Mouse (Mus musculus): ENCODE data around the gene Olfr469. TPM values are rescaled to one million over a fixed set of nuclear protein-coding genes. Genes with fewer than 3 reads are reported as not detected.
"Not testable (repeated sequence)": the region's sequence is repeated elsewhere in the genome, so short reads cannot be mapped to it uniquely, and the experiment has no call there.

The Olfr469 gene
- not detected for total RNA-seq (2022)

DNA sequence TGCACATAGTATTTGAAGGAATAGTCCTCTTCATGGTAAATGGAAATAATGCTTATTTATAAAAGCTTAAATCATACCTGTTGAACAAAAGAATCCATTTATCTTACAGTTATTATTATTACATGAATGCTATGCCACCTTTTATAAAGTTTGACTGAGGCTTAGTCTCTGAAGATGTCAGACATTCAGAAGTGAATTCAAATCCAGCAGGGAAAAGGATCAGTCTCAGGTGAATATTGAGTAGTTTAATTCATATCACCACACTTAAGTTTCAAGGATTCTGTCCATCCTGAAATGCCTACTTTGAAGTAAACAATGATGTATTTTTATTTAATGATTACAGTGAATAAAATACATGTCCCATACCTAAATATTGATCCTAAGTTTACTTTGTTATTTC, at the start of gene Olfr469:
Olfr469 (minus strand) TSS at position 101 of the 400 bp plus-strand sequence.
- not testable (repeated sequence) for DNase-seq

DNA sequence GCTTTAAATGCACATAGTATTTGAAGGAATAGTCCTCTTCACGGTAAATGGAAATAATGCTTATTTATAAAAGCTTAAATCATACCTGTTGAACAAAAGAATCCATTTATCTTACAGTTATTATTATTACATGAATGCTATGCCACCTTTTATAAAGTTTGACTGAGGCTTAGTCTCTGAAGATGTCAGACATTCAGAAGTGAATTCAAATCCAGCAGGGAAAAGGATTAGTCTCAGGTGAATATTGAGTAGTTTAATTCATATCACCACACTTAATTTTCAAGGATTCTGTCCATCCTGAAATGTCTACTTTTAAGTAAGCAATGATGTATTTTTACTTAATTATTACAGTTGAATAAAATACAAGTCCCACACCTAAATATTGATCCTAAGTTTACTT, 22.0 kb upstream of the Olfr469 start, which contains the start of gene Olfr470:
Olfr470 (minus strand) TSS at position 101 of the 400 bp plus-strand sequence.
- DNase-seq, result not testable (repeated sequence)

DNA sequence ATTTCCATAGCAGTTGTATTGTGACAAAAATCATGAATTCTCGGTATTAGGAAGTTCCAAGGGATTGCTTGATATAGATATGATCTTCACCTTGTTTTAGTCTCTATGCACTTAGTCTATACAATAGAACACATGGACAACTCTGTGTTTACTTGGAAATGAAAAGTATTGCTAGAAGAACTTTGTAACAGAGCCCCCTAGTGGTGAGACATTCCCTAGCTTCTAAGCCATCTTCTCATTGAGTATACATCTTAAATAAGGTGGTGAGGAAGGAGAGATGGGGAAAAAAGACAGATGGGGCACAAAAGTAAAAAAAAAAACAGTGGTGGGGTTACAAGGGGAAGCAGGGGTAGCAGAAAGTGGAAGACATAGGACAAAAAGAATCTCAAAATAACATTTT, 16.4 kb upstream of the Olfr469 start:
- no peak for DNase-seq

DNA sequence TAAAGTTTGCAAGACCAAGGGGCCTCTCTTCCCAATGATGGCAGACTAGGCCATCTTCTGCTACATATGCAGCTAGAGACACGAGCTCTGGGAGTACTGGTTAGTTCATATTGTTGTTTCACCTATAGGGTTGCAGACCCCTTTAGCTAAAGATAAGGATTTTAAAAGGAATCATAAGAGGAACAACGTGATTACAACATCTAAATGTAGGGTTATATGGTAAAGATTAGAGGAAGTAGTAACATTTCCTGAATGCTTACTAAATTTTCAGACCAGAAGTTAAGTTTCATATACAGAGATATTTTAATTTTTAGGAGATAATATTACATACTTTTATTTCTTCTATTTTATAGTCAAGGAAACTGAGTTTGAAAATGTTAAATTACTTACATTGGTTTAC, 1.5 kb downstream of the Olfr469 start:
- DNase-seq, result not testable (repeated sequence)

DNA sequence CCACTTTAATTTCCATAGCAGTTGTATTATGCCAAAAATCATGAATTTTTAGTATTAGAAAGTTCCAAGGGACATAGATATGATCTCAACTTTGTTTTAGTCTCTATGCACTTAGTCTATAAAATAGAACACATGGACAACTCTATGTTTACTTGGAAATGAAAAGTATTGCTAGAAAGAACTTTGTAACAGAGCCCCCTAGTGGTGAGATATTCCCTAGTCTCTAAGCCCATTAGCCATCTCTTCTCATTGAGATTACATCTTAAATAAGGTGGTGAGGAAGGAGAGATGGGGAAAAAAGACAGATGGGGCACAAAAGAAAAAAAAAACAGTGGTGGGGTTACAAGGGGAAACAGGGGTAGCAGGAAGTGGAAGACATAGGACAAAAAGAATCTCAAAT, 5.9 kb downstream of the Olfr469 start:
- no peak for DNase-seq

DNA sequence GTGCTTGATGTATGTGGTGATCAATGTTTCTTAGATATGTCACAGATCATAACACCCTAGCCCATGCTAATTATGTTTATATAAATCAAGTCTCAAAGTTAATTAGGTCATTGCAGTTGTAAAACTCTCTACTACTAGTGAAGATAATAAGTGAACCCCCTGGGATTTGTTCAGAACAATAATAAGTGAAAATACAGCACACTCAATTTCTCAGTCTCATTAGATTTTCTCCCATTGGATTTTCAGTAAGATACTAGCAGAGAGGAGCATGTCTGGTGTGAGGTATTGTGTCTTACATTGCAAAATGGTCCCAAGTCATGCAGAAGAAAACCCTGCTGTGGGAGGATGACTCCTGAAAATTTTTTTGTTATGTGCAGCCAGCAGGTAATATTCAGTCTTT, 13.4 kb downstream of the Olfr469 start, which contains the start of gene Olfr467:
Olfr467 (plus strand) TSS at position 301 of the 400 bp plus-strand sequence.
- DNase-seq, result no peak

DNA sequence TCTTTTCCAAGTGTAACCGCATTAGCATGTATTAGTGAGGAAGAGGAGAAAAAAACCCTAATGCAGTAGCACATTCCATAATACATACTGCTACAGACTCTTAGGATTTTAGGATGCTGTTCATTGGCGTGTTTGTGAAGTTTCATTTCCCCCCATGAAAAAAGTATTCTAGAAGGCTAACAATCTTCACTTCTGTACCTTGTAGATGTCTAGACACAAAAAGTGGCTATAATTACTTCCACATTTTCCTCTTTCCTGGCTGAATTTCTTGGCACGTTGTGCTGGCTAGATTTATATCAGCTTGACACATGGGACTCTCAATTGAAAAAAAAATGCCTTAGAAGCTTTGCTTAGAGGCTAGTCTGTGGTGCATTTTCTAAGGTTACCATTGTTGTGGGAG, 23.2 kb downstream of the Olfr469 start:
- DNase-seq, result no peak

DNA sequence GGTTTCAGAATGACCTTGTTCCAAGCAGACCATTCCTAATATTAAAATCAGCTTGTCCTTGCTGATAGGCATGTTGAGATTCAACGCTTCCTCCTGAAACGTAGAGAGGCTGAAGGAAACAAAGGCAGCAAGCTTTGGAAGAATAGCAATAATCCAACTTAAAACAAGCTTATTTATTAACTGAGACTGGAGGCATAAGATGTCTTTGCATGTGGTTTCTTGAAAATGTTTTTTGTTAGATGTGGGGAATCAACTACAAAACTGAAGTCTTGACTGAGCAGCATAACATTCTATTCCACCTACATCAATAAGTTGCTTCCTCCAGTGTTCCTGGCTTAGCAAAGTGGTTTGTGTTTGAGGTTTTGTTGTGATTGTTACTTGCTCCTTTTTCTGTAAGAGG, 24.2 kb downstream of the Olfr469 start, which contains the start of gene Ovch2:
Ovch2 (minus strand) TSS at position 101 of the 400 bp plus-strand sequence.
- no peak for DNase-seq

DNA sequence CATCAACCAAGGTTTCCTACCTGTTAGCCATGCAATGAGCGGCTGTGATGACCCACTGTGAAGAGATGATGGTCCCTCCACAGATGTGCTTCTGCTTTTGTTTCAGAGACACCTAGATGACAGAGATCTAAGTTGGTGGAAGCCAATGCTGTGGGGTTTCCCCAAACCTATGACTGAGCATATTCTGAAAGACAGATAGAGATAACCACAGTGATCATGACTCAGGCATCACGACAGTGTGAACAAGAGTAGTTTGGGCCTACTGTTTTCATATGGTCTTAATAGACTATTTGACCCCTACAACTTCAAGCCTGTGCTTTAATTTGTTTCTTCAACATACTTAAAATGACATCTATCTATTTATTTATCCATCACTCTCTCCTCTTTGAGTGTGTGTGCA, 28.8 kb downstream of the Olfr469 start:
- DNase-seq, result no peak

DNA sequence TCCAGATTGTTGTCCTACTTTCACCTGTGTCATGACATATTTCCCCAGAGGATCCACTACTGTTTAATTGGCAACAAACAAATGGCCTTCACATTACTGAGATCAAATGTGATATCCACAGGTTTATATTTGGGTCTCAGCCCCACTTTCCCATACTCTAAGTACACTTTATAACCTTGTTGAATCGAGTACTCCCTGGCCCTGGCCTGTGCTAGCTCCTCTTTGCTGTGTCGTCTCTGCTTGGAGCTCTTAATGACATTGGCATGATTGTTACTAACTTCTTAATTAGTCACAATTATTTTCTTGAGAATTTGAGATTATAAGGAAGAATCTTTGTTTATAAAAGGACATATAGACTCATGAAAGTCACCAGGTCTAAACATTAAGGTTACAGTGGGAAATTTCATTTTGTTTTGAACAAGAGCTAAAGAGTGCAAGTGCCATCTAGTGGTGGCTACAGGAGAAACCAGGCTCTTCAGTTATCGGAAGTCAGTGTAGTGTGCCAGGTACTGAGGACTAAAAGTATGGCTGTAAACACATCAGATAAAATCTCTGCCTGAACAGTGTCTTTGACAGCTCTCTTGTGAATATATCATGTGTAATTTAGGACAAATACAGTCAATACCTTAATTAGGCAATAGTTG, 37.2 kb downstream of the Olfr469 start:
- no peak for DNase-seq

DNA sequence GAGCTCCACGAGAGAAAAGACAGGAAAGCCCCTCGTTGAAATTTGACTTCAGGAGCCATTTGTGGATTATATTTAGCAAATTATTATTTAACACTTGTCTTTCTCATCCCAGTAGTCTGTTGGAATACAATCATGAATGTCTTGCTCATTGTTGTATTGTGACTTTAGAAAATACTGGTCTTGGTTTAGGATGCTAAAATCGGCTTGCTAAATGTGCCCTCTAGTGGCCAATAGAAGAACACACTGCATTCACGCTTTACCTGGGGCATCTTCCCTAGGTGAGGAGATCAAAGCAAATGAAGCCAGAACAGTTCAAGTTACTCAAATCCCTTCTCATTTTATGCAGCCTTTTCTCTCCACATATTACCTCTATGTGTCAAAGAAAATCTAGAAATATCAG, 45.7 kb downstream of the Olfr469 start:
- no peak for DNase-seq

DNA sequence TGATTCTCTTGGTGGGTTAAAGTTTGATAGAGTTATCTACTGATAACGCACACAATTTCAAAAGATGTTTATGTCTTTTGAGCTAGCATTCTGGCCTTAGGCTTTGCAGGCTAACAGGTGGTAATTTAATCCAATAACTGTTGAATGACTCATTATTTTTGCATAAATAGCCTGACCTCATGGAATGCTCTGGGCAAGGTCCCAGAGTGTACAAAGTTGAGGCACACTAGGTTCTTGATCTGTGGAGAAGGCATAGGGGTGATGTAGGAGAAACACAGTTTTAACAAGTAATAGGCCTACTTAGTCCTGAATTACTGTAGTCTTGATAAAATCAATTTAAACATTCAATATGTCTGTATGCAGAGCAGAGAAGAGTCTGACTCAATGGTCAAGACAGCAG, 47.1 kb downstream of the Olfr469 start:
- no peak for DNase-seq

DNA sequence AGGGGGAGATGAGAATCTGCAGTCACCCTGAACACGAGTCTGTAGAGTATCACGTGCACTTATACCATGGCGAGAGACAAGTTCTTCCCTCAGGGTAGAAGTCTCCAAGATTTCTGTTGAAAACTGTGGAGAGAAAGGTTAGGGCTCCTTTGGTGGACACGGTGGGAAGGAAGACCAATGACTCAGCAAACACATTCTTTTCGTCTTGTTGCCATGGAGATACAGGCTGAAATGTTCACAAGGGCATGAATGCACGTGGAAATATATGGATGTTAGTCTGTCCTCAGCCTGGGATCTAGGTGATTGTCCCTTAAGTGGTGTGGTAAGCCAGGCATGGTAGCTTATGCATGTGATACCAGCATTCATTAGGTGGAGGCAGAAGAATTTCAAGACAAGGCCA, 54.5 kb downstream of the Olfr469 start:
- no peak for DNase-seq

Other genes with a start within 250 kb of the Olfr469 start
- 1 to 10 TPM; 6.8 to 8.7 (median 7.7) TPM for gene Ppfibp2, start 230.3 kb downstream of the Olfr469 start, total RNA-seq (2022)
- gene 5330417H12Rik, start 200.4 kb downstream of the Olfr469 start, total RNA-seq (2022), result not detected
- gene Cyb5r2, start 67.5 kb downstream of the Olfr469 start, total RNA-seq (2022), result not detected
- gene Ovch2, start 24.3 kb downstream of the Olfr469 start, total RNA-seq (2022), result not detected
- not detected for gene Olfr467, start 13.3 kb downstream of the Olfr469 start, total RNA-seq (2022)
- not detected for gene Olfr470, start 21.9 kb upstream of the Olfr469 start, total RNA-seq (2022)
- not detected for gene Olfr472, start 72.4 kb upstream of the Olfr469 start, total RNA-seq (2022)
- gene Olfr473, start 104.9 kb upstream of the Olfr469 start, total RNA-seq (2022), result not detected
- gene Olfr474, start 129.1 kb upstream of the Olfr469 start, total RNA-seq (2022), result not detected
- not detected for gene Olfr476, start 139.3 kb upstream of the Olfr469 start, total RNA-seq (2022)
- gene Olfr477, start 161.2 kb upstream of the Olfr469 start, total RNA-seq (2022), result under 1 TPM in 1 of 4 experiments, not detected in 3; 0.12 TPM
- gene Olfr478, start 208.4 kb upstream of the Olfr469 start, total RNA-seq (2022), result not detected
- gene Olfr479, start 225.2 kb upstream of the Olfr469 start, total RNA-seq (2022), result not detected
- not detected for gene Olfr480, start 241.8 kb upstream of the Olfr469 start, total RNA-seq (2022)